Mouse (Mus musculus) cortical plate, adult 2 months (tissue): ENCODE data around the gene Mms19. TPM values are rescaled to one million over a fixed set of nuclear protein-coding genes. Genes with fewer than 3 reads are reported as not detected.

Experiments used
- H3K27ac ChIP-seq: fragments of 200-500 bp; 2 replicates; pipeline ENCODE4 v1.5.1; 2012; ENCODE audit warnings: low read length, control low read depth, inconsistent platforms; ENCODE audit not compliant: insufficient read depth
- H3K4me1 ChIP-seq: fragments of 200-500 bp; 2 replicates; pipeline ENCODE4 v1.6.1; 2011; ENCODE audit warnings: low read length; ENCODE audit not compliant: control insufficient read depth, insufficient read depth
- H3K4me3 ChIP-seq: fragments of 200-500 bp; 2 replicates; pipeline ENCODE4 v1.5.1; 2011; ENCODE audit warnings: mild to moderate bottlenecking, low read length, control low read depth; ENCODE audit not compliant: insufficient read depth
- CTCF ChIP-seq: fragments of 200-500 bp; IDR thresholded peaks from 2 replicates; pipeline ENCODE4 v1.5.1; 2011; ENCODE audit warnings: mild to moderate bottlenecking, control low read depth, low read length; ENCODE audit not compliant: insufficient read depth; ENCODE audit errors: extremely low read depth
- POLR2A ChIP-seq: fragments of 200-500 bp; IDR thresholded peaks from 2 replicates; pipeline ENCODE4 v1.6.1; 2011; ENCODE audit warnings: mild to moderate bottlenecking, low read length, control low read depth; ENCODE audit not compliant: insufficient read depth; ENCODE audit errors: extremely low read depth
- polyA plus RNA-seq: library from polyadenylated mRNA; depleted of rRNA; stranded (reverse); fragments of >200 nt; gene quantifications from 2 replicates; pipeline ENCODE4 v1.2.3, GENCODE M21; 2012

Mms19 gene
- polyA plus RNA-seq, 1 experiment: 44.3 TPM

DNA sequence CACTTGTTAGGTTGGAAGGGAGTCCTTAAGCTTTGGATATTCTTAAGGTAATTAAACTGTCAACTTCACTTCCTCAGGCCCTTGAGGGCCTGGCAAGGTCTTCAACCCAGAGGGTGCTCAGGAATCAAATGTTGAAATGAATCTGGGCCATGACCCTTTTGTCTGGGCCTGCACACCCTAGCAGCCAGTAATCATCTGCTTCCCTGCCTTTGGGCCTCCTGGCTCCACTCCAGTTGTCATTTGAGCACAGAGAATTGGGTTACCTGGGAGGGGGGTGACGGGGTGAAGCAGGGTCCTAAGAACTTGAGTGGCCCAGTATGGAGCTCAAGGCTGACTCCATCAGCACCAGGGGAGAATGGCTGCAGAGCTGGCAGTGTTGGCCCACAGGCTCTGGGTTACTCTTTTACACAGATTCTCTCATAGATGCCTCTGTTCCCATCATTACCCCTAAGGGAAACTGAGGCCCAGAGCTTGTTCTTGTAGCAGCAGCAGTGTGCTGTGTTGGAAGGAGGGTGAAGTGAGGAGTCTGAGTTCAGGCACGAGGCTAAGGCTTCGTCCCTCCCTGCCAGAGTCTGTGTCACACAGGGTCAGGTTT lies 33.4 kb upstream of the Mms19 start:
- Histone ChIP-seq H3K27ac (no peak overlapping the region), H3K4me1 (peaks cover 2% of the 10 kb centered on the region; the same call in 1 of the 2 replicates), H3K4me3 (no peak overlapping the region)
- no peak for TF ChIP-seq POLR2A
- TF ChIP-seq CTCF: no peak

DNA sequence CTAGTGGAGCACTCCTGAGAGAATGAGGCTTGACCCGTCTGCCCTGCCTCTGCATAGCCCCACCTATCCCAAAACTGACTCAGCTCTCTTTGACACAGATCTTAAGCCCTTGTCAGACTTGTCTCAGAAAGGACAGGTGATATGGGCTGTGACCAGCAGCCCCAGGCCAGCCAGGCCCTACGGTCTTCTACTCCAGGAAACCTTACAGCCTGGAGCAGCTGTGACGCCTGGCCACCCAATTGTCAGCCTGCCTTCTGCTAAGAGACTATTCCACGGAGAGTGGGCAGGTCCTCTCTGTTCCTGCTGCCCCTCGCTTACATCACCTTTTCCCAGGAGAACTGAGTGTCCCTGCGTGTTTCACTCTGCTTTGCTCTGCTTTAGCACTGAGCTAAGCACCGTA lies 30.2 kb upstream of the Mms19 start:
- Histone ChIP-seq H3K27ac (no peak overlapping the region), H3K4me1 (no peaks in the 10 kb centered on the region), H3K4me3 (no peak overlapping the region)
- TF ChIP-seq POLR2A (no peak), CTCF (no peak)

DNA sequence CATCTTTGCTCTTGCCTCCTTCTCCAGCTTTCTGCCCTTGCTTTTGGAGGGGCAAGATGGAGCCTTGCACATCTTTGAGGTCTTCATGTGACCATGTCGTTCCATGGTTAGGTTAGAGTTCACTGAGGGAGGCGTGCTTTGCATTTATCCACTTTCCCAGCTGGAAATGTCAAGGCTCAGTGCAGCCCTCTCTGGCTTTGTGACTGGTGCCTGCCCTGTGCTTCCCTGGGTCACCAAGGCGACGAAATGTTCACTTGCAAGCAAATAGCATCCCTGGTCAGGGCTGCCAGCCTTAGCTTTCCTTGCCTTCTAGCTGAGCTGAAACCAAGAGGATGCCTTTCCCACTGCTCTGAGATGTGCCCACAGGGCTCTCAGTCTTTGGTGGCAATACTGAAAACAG lies 29.5 kb upstream of the Mms19 start:
- Histone ChIP-seq H3K27ac (no peak overlapping the region), H3K4me3 (no peak overlapping the region), H3K4me1 (no peaks in the 10 kb centered on the region)
- TF ChIP-seq POLR2A: no peak
- TF ChIP-seq CTCF: no peak

DNA sequence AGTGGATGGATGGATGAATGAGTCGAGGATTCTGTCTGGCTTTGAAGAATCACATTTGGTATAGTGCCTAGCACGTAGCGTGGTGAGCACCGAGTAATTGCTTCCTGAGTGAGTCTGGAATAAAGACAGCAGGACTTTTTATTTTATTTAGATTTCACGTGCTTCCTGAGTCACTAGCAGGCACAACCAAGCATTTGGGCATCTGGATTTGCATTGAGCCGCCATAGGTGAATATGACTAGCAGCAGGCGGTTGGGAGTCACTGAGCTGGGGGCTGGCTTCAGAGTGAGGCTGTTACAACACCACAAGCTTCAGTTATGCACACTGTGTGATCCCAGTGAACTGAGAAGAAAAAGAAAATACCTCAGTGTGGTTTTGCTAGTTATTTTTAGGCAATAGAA lies 28.1 kb upstream of the Mms19 start:
- no peak overlapping the region for H3K27ac ChIP-seq

DNA sequence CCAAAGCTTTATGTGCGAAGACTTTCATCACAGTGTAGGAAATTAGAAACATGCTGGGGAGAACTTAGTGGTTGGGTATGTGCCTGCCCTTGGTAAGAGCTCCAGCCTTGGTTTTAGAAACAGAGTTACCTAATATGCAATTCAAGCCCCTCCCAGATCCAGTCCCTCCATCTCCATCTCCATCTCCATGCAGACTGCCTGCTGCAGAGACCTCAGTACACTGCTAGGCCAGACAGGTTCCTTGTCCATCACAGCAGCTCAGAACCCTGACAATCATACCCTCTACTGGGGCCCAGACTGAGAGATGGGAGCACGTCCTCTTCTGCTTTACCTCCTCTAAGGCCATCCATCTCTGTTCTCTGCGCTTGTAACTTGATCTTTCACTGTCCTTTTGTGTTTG lies 27.6 kb upstream of the Mms19 start:
- no peak for TF ChIP-seq CTCF
- TF ChIP-seq POLR2A: no peak

More for the DNA sequence above, 28.1 kb upstream of the Mms19 start:
- no peak for TF ChIP-seq CTCF
- no peak for TF ChIP-seq POLR2A
- Histone ChIP-seq H3K4me1 (no peaks in the 10 kb centered on the region), H3K4me3 (no peak overlapping the region)

DNA sequence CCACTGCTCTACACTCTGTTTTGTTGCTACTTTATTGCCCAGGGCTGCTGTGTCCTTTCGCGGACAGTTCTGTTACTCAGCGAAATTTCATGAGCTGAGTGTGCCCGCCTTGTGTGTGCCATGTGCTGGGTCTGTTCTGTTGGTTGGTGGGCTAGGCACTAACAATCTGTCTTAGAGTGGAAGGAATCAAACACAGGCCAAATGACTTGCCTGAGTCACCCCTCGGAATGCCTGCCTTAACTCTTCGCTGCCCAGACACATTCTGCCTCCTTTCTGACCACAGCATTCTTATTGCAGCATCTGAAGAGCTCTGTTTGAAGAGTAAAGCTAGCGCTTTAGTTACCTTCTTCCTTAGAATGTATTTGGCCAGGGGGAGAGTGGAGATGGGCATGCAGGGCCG lies 25.6 kb upstream of the Mms19 start:
- no peaks in the 10 kb centered on the region for H3K4me1 ChIP-seq
- TF ChIP-seq CTCF (no peak), POLR2A (no peak)
- H3K4me3 ChIP-seq: no peak overlapping the region
- no peak overlapping the region for H3K27ac ChIP-seq

More for the DNA sequence above, 27.6 kb upstream of the Mms19 start:
- no peak overlapping the region for H3K4me3 ChIP-seq
- H3K27ac ChIP-seq: no peak overlapping the region
- H3K4me1 ChIP-seq: no peaks in the 10 kb centered on the region

DNA sequence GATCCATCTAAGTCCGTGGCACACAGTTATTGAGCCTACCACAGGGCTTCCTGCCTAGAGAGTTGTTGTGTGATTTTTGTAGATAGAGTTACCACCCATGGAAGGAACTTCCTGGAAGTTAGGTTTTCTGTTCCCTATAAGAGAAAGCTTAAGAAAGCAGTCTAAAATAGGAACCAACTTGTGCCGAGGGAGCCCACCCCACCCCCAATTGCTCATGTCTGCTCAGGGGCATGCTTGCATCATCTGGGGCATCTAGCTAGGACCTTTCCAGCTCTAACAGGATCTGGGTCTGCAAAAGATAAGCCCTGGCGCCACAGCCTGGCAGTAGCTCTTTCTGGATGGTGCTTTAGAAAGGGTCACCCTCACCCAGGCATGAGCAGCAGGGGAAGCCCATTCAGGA lies 24.7 kb upstream of the Mms19 start:
- H3K4me3 ChIP-seq: no peak overlapping the region
- TF ChIP-seq CTCF (no peak), POLR2A (no peak)
- H3K27ac ChIP-seq: no peak overlapping the region; the same call in 1 of the 2 replicates
- no peaks in the 10 kb centered on the region for H3K4me1 ChIP-seq

DNA sequence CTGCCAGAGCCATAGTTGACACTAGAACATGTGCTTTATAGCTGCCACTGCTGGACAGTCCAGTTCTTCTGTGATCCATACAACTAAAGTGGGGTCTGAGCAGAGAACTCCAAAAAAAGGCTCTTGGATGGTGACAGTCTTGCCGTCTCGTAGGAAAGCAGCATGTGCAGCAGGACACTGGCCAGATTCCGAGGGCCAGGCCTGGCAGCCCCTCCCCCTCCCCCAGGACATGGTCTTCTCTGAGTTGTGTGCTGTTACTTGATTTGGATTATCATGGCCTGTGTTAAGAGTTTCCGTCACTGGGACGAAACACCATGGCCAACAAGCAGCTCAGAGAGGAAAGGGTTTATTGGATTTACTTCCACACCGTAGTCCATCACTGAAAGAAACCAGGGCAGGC lies 23.3 kb upstream of the Mms19 start:
- no peak for TF ChIP-seq CTCF
- no peak for TF ChIP-seq POLR2A
- Histone ChIP-seq H3K27ac (no peak overlapping the region), H3K4me3 (no peak overlapping the region), H3K4me1 (no peaks in the 10 kb centered on the region; the same call in 1 of the 2 replicates)

DNA sequence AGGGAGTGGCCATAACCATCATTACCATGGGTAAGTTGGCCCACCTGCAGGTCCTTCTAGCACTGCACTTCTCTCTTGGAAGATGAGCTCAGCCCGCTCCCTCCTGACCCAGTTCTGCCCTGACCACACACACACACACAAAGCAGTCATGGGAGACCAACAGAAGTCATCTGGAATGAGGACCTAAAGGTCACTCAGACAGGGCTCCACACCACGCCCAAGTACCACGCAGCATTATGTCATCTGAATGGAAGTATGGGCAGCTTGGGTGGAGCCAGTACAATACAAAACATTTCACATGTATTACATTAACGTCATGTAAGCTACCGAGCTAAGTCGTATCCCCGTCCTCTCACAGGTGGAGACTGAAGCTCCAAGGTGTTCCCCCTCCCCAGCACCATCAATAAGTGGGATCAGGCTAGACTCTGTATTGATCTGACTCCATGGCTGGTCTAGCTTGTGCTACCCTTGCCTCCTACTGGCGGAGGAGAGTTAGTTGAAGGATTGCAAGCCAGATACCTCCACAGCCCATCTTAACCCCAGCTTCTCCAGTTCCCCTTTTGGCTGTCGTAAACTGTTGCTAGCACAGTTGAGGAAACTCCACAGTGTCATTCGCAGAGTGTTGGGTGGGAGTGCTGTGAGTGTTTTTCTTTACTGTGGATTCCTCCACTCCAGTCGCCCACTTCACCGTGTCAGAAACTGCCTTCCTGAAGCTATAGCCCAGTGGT lies 20.5 kb upstream of the Mms19 start:
- Histone ChIP-seq H3K4me1 (no peaks in the 10 kb centered on the region; the same call in 1 of the 2 replicates), H3K4me3 (no peak overlapping the region), H3K27ac (no peak overlapping the region)
- TF ChIP-seq POLR2A (no peak), CTCF (no peak)

DNA sequence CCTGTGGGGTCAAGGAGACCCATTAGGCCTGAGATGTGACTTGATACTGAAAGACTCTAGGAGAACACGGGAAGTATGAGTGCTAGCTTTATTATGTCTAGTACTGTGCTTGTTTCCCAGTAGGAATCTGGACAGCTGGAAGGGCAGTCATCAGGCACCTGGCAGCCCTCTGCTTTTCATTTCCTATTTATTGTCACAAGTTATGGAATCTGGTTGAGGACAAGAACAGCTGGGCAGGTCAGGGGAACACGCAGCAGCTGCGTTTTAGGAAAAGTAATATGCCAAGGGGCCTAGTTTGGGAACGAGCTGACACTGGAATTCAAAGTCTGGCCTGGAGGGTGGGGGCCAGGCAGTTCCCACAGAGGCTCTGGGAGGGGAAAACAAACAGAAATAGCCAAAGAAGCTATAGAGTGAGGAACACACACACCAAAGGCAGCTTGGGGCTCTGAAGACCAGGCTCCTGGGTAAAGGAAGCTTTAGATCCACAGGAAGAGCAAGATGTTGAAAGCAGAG lies 19.5 kb upstream of the Mms19 start:
- H3K4me1 ChIP-seq: no peaks in the 10 kb centered on the region; the same call in 1 of the 2 replicates
- TF ChIP-seq POLR2A (no peak), CTCF (no peak)
- H3K27ac ChIP-seq: no peak overlapping the region
- H3K4me3 ChIP-seq: no peak overlapping the region
